In the genomic region with DNA sequence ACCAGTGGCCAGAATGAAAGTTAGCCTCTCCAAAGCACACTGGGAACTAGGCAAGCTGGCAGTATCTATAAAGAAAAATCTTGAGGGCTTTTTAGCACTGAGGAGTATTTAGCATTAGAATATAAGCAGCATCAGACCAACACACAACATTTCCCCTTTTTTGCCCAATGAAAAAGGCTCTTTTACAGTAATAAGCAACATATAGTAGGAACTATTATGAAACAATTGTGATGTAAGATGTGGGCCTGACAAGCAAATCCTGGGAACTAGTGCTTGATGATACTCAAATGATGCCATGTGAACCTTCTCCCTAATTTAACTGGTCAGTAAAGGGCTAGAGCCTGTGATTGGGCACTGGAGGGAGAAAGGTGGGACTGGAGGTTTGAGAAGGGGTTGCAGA, we compare ENCODE assay signal across 16 mouse cellular contexts.
"Had no signal": no experiment of that assay in that cellular context is flagged by ENCODE, and none has a peak within 500 bp of the region (broad histone marks: within the 10 kb centered on the region; RNA-seq: fewer than 3 reads in every experiment).

No protein-coding gene starts in this region.

- ATAC-seq: hindbrain, embryonic 16.5 days; inflammation-experienced regulatory T-cells, adult 6 months; intestine, embryonic 15.5 days; intestine, postnatal 0 days had no signal

- DNase-seq: gastrocnemius, postnatal 14 days; gastrocnemius, postnatal 36 days; heart, adult 18-20 months; heart, postnatal 10 days; heart, postnatal 4 days; kidney, adult 18-20 months; kidney, adult 8-10 months; kidney, postnatal 10 days; kidney, postnatal 25 days; kidney, postnatal 4 days; layer of hippocampus, postnatal 36 days; liver had no signal
